Mouse (Mus musculus) gastrocnemius, postnatal 36 days (tissue): ENCODE measurements around the gene Ccdc158. TPM values are rescaled to one million over a fixed set of nuclear protein-coding genes. Genes with fewer than 3 reads are reported as not detected.

Source experiments
- DNase-seq, 2 experiments: peaks; one replicate each; pipeline ENCODE4 v3.0.0; 2022
- intact Hi-C: fragments of 180-260 bp; cut with DNase I; formaldehyde crosslinking; loops from one replicate; pipeline ENCODE4 v1.15.1; 2025
- total RNA-seq, 2 experiments: library from RNA; stranded (reverse); gene quantifications; 2 replicates each; pipeline ENCODE4 v1.2.3; 2021

Gene Ccdc158
- total RNA-seq, 2 experiments from 2014 or later, result 0.42 to 0.61 TPM

- intact Hi-C loops, result no loop called here
- no peak for DNase-seq
Measured at GRCm38 (mm10) chr5:92688569-92688968, 13.5 kb upstream of the Ccdc158 start.

- no peak for DNase-seq
- intact Hi-C loops, result no loop called here
Measured at GRCm38 (mm10) chr5:92688124-92688523, 13.1 kb upstream of the Ccdc158 start.

GRCm38 (mm10) chr5:92684715-92685460 lies 9.8 kb upstream of the Ccdc158 start:
- DNase-seq, result no peak
- intact Hi-C loops, result loop anchor here (5.0 kb wide), 1 partner anchor 267 kb away; no protein-coding TSS in a partner anchor

GRCm38 (mm10) chr5:92683871-92684475 lies 8.9 kb upstream of the Ccdc158 start:
- intact Hi-C loops, result loop anchor here (5.0 kb wide), 1 partner anchor 268 kb away; no protein-coding TSS in a partner anchor
- DNase-seq, result no peak

- DNase-seq, result no peak
- intact Hi-C loops, result loop anchor here (5.0 kb wide), 1 partner anchor 269 kb away; no protein-coding TSS in a partner anchor
Measured at GRCm38 (mm10) chr5:92683351-92683807, 8.3 kb upstream of the Ccdc158 start, which contains the start of gene Shroom3. Shroom3 (plus strand) TSS chr5:92683435.

GRCm38 (mm10) chr5:92682621-92683348 lies 7.7 kb upstream of the Ccdc158 start:
- DNase-seq, result no peak
- intact Hi-C loops, result loop anchor here (5.0 kb wide), 1 partner anchor 270 kb away; no protein-coding TSS in a partner anchor

- intact Hi-C loops, result loop anchor here (2.0 to 5.0 kb wide), 2 partner anchors 43 to 270 kb away; no protein-coding TSS in a partner anchor
- DNase-seq, result no peak
Measured at GRCm38 (mm10) chr5:92681861-92682260, 6.8 kb upstream of the Ccdc158 start.

GRCm38 (mm10) chr5:92679441-92679840 lies 4.4 kb upstream of the Ccdc158 start:
- intact Hi-C loops, result no loop called here
- no peak for DNase-seq

GRCm38 (mm10) chr5:92675574-92675920 lies 476 bp upstream of the Ccdc158 start:
- DNase-seq, result no peak
- intact Hi-C loops, result no loop called here

- intact Hi-C loops, result no loop called here
- no peak for DNase-seq
Measured at GRCm38 (mm10) chr5:92666860-92667259, 8.2 kb downstream of the Ccdc158 start.

- intact Hi-C loops, result no loop called here
- no peak for DNase-seq
Measured at GRCm38 (mm10) chr5:92664321-92664720, 10.8 kb downstream of the Ccdc158 start.

- peak; percentile 33 to 34 for DNase-seq
- intact Hi-C loops, result loop anchor here (10.0 kb wide), 1 partner anchor 201 kb away; no protein-coding TSS in a partner anchor
Measured at GRCm38 (mm10) chr5:92656256-92656655, 18.8 kb downstream of the Ccdc158 start.

GRCm38 (mm10) chr5:92640861-92641260 lies 34.2 kb downstream of the Ccdc158 start:
- intact Hi-C loops, result no loop called here
- no peak for DNase-seq

GRCm38 (mm10) chr5:92635891-92636290 lies 39.2 kb downstream of the Ccdc158 start:
- intact Hi-C loops, result no loop called here

GRCm38 (mm10) chr5:92634916-92635315 lies 40.2 kb downstream of the Ccdc158 start:
- intact Hi-C loops, result no loop called here
- DNase-seq, result no peak

More at GRCm38 (mm10) chr5:92635891-92636290, 39.2 kb downstream of the Ccdc158 start:
- no peak for DNase-seq

- DNase-seq, result no peak
- intact Hi-C loops, result no loop called here
Measured at GRCm38 (mm10) chr5:92633526-92633925, 41.5 kb downstream of the Ccdc158 start.

GRCm38 (mm10) chr5:92627896-92628295 lies 47.2 kb downstream of the Ccdc158 start:
- DNase-seq, result no peak
- intact Hi-C loops, result no loop called here

GRCm38 (mm10) chr5:92621883-92622282 lies 53.2 kb downstream of the Ccdc158 start:
- intact Hi-C loops, result no loop called here

GRCm38 (mm10) chr5:92612756-92613155 lies 62.3 kb downstream of the Ccdc158 start:
- intact Hi-C loops, result loop anchor here (5.0 kb wide), 1 partner anchor 35 kb away; no protein-coding TSS in a partner anchor
- no peak for DNase-seq

More at GRCm38 (mm10) chr5:92621883-92622282, 53.2 kb downstream of the Ccdc158 start:
- no peak for DNase-seq

GRCm38 (mm10) chr5:92607492-92608229 lies 67.4 kb downstream of the Ccdc158 start:
- intact Hi-C loops, result no loop called here
- no peak for DNase-seq
